Comparison of ENCODE assay signal across 13 mouse cellular contexts in the genomic region with DNA sequence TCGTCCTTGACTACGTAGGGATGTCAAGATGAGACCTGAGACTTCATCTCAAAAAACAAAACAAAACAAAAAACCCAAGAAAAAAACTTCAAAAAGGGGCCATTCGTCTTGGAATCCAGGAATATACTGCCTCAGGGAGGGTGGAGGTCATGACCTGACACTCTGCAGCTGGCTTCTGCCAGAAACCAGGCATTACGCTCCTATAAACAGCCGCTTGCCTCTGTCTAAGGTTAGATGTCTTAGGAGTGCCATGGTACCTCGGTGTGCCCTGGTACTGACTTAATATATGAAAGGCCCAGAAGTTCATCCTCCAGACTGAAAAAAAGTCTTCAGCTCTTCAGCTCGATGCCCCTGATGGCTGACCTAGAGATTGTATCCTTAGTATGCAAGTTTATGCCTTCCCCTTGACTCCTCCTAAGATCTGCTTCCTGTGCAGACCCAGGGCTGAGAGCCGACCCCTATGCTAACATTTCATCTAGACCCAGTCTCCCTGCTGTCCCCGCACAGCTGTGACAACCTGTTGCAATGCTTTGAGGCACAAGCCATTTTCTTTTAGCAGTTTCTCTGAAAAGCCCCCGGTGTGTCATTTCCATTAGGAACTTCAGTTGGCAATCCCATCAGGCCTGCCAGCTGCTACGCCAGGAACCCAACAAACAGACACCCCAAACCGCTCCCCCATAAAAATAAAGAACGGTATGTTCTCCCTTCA.
"Had no signal": no experiment of that assay in that cellular context is flagged by ENCODE, and none has a peak within 500 bp of the region (broad histone marks: within the 10 kb centered on the region; RNA-seq: fewer than 3 reads in every experiment).

No protein-coding gene starts in this region.

- H3K27me3 ChIP-seq: kidney, embryonic 15.5 days; limb, embryonic 15.5 days; neural tube, embryonic 13.5 days; stomach, embryonic 15.5 days had no signal

- H3K9me3 ChIP-seq: kidney, embryonic 15.5 days; limb, embryonic 15.5 days; liver, embryonic 12.5 days; neural tube, embryonic 13.5 days; stomach, embryonic 15.5 days had no signal

- H3K36me3 ChIP-seq: kidney, embryonic 15.5 days; limb, embryonic 15.5 days; liver, embryonic 12.5 days; neural tube, embryonic 13.5 days; stomach, embryonic 15.5 days had no signal

- H3K4me1 ChIP-seq: liver, embryonic 12.5 days; stomach, embryonic 15.5 days had no signal

- H3K4me3 ChIP-seq: kidney, embryonic 15.5 days; limb, embryonic 15.5 days; liver, embryonic 12.5 days; neural tube, embryonic 13.5 days; stomach, embryonic 15.5 days had no signal

- H3K27ac ChIP-seq: kidney, embryonic 15.5 days; limb, embryonic 15.5 days; liver, embryonic 12.5 days; neural tube, embryonic 13.5 days; stomach, embryonic 15.5 days had no signal

- DNase-seq: kidney, adult 2 months; kidney, postnatal 14 days; lung, embryonic 14.5 days; lung, postnatal 14 days; midbrain, embryonic 14.5 days; right cerebral cortex, postnatal 14 days; thymus, adult 2 months; thymus, postnatal 25 days had no signal
